Mouse (Mus musculus) forebrain, embryonic 14.5 days (tissue): ENCODE measurements around the gene Rcan1. TPM values are rescaled to one million over a fixed set of nuclear protein-coding genes. Genes with fewer than 3 reads are reported as not detected.
"Not testable (repeated sequence)": the region's sequence is repeated elsewhere in the genome, so short reads cannot be mapped to it uniquely, and the experiment has no call there.

ENCODE experiments used
- ATAC-seq: fragments of 200-750 bp; cut with Nextera tagmentation; 2 replicates; pipeline ENCODE4 v1.8.0; 2017; ENCODE audit warnings: mild to moderate bottlenecking, moderate library complexity
- DNase-seq: peaks from one replicate; pipeline ENCODE4 v3.0.0-alpha.2; 2015; ENCODE audit warnings: low spot score
- H3K27ac ChIP-seq: fragments of 300-500 bp; sonication (generic); 2 replicates; pipeline ENCODE4 v1.5.1; 2014; ENCODE audit warnings: low read depth, mild to moderate bottlenecking, control low read depth, low read length, moderate library complexity
- H3K27me3 ChIP-seq: fragments of 300-500 bp; sonication (generic); replicated peaks from 2 replicates; pipeline ENCODE4 v1.6.1; 2014; ENCODE audit warnings: low read length, control low read depth, mixed read lengths; ENCODE audit not compliant: control insufficient read depth, insufficient read depth
- H3K36me3 ChIP-seq: fragments of 300-500 bp; sonication (generic); 2 replicates; pipeline ENCODE4 v1.6.1; 2014; ENCODE audit warnings: low read length, control low read depth; ENCODE audit not compliant: control insufficient read depth, insufficient read depth
- H3K4me1 ChIP-seq: fragments of 300-500 bp; sonication (generic); 2 replicates; pipeline ENCODE4 v1.6.1; 2014; ENCODE audit warnings: antibody characterized with exemption, low read length, control low read depth; ENCODE audit not compliant: control insufficient read depth, insufficient read depth
- H3K4me2 ChIP-seq: fragments of 300-500 bp; sonication (generic); 2 replicates; pipeline ENCODE4 v1.6.1; 2014; ENCODE audit warnings: mild to moderate bottlenecking, control low read depth, low read length
- H3K4me3 ChIP-seq: fragments of 300-500 bp; sonication (generic); 2 replicates; pipeline ENCODE4 v1.5.1; 2014; ENCODE audit warnings: low read depth, low read length, control low read depth
- H3K9ac ChIP-seq: fragments of 300-500 bp; sonication (generic); 2 replicates; pipeline ENCODE4 v1.6.1; 2014; ENCODE audit warnings: mild to moderate bottlenecking, low read length, control low read depth, moderate library complexity
- H3K9me3 ChIP-seq: fragments of 300-500 bp; sonication (generic); replicated peaks from 2 replicates; pipeline ENCODE4 v1.6.1; 2016; ENCODE audit warnings: low read length, control low read depth, mixed read lengths; ENCODE audit not compliant: control insufficient read depth
- WGBS: fragments of 180-500 bp; shearing (Covaris S2); extraction: QIAGEN DNeasy Blood & Tissue Kit; methylation state at CpG from one replicate; pipeline ENCODE4 v1.1.7; 2014; 5-methylcytosine and 5-hydroxymethylcytosine counted together
- polyA plus RNA-seq: library from polyadenylated mRNA; unstranded; fragments of >200 nt; fragmentation: Nextera tagmentation; extraction: Ambion mirVana; gene quantifications from 2 replicates; pipeline ENCODE4 v1.2.1, GENCODE M21; 2014

The Rcan1 gene
- polyA plus RNA-seq, 1 experiment from 2014 or later, result 46.3 TPM

- Histone ChIP-seq H3K4me3 (no peak overlapping the region), H3K4me1 (no peaks in the 10 kb centered on the region), H3K4me2 (no peak overlapping the region), H3K27ac (no peak overlapping the region), H3K9me3 (no peaks in the 10 kb centered on the region), H3K27me3 (no peaks in the 10 kb centered on the region), H3K36me3 (no peaks in the 10 kb centered on the region), H3K9ac (no peak overlapping the region)
- DNase-seq (no peak), ATAC-seq (no peak)
- WGBS, result 57% methylated on average over 13 of the region's 13 CpGs
Observed at GRCm38 (mm10) chr16:92421147-92421934, 49.3 kb downstream of the Rcan1 start.

- Histone ChIP-seq H3K36me3 (no peaks in the 10 kb centered on the region), H3K9me3 (no peaks in the 10 kb centered on the region), H3K4me1 (no peaks in the 10 kb centered on the region), H3K27me3 (no peaks in the 10 kb centered on the region), H3K4me3 (no peak overlapping the region), H3K27ac (no peak overlapping the region), H3K4me2 (no peak overlapping the region), H3K9ac (no peak overlapping the region)
- 97% methylated on average over 5 of the region's 5 CpGs for WGBS
- no peak for ATAC-seq
- no peak for DNase-seq
Observed at GRCm38 (mm10) chr16:92420641-92421040, 50.0 kb downstream of the Rcan1 start.

- no peak overlapping the region for H3K4me2 ChIP-seq
- WGBS, result 96% methylated on average over 12 of the region's 12 CpGs
- H3K27ac ChIP-seq, result no peak overlapping the region
- no peak for ATAC-seq
- H3K36me3 ChIP-seq, result no peaks in the 10 kb centered on the region
- no peaks in the 10 kb centered on the region for H3K9me3 ChIP-seq
- H3K27me3 ChIP-seq, result no peaks in the 10 kb centered on the region
- H3K9ac ChIP-seq, result no peak overlapping the region
- H3K4me3 ChIP-seq, result no peak overlapping the region
- no peaks in the 10 kb centered on the region for H3K4me1 ChIP-seq
- no peak for DNase-seq
Observed at GRCm38 (mm10) chr16:92419099-92419498, 51.6 kb downstream of the Rcan1 start.

GRCm38 (mm10) chr16:92417267-92417666, 53.4 kb downstream of the Rcan1 start:
- ATAC-seq (no peak), DNase-seq (no peak)
- WGBS, result 99% methylated on average over 2 of the region's 2 CpGs
- Histone ChIP-seq H3K36me3 (no peaks in the 10 kb centered on the region), H3K27ac (no peak overlapping the region), H3K9ac (no peak overlapping the region), H3K4me2 (no peak overlapping the region), H3K4me1 (peaks cover 3% of the 10 kb centered on the region; the same call in 1 of the 2 replicates), H3K4me3 (no peak overlapping the region), H3K27me3 (no peaks in the 10 kb centered on the region), H3K9me3 (no peaks in the 10 kb centered on the region)

GRCm38 (mm10) chr16:92415702-92416118, 55.0 kb downstream of the Rcan1 start:
- DNase-seq, result no peak
- WGBS, result 70% methylated on average over 7 of the region's 7 CpGs
- no peak overlapping the region for H3K4me3 ChIP-seq

GRCm38 (mm10) chr16:92415038-92415437, 55.6 kb downstream of the Rcan1 start:
- H3K36me3 ChIP-seq, H3K27ac ChIP-seq, H3K9ac ChIP-seq, H3K27me3 ChIP-seq, H3K4me2 ChIP-seq, H3K9me3 ChIP-seq, H3K4me1 ChIP-seq, DNase-seq, H3K4me3 ChIP-seq, ATAC-seq: not testable (repeated sequence)
- 47% methylated on average over 6 of the region's 6 CpGs for WGBS

More at GRCm38 (mm10) chr16:92415702-92416118, 55.0 kb downstream of the Rcan1 start:
- no peak overlapping the region for H3K4me2 ChIP-seq
- ATAC-seq, result no peak
- no peaks in the 10 kb centered on the region for H3K36me3 ChIP-seq
- no peak overlapping the region for H3K9ac ChIP-seq
- H3K27me3 ChIP-seq, result no peaks in the 10 kb centered on the region
- peaks cover 4% of the 10 kb centered on the region; the same call in 1 of the 2 replicates for H3K4me1 ChIP-seq
- no peaks in the 10 kb centered on the region for H3K9me3 ChIP-seq
- H3K27ac ChIP-seq, result no peak overlapping the region

GRCm38 (mm10) chr16:92412888-92413287, 57.8 kb downstream of the Rcan1 start:
- Histone ChIP-seq H3K27me3 (no peaks in the 10 kb centered on the region), H3K9ac (0 out of 2 replicates have a peak overlapping the region, but pooled peaks have one; percentile 4), H3K4me1 (peaks cover 4% of the 10 kb centered on the region; the same call in 1 of the 2 replicates), H3K4me2 (no peak overlapping the region), H3K27ac (no peak overlapping the region), H3K9me3 (no peaks in the 10 kb centered on the region), H3K4me3 (no peak overlapping the region), H3K36me3 (no peaks in the 10 kb centered on the region)
- DNase-seq (no peak), ATAC-seq (no peak)
- 12% methylated on average over 7 of the region's 7 CpGs for WGBS

GRCm38 (mm10) chr16:92411981-92412706, 58.5 kb downstream of the Rcan1 start:
- H3K9ac ChIP-seq, result no peak overlapping the region
- ATAC-seq, result peak; percentile 48; the same call in 1 of the 2 replicates
- no peaks in the 10 kb centered on the region for H3K9me3 ChIP-seq
- no peak for DNase-seq
- H3K27me3 ChIP-seq, result no peaks in the 10 kb centered on the region
- no peaks in the 10 kb centered on the region for H3K36me3 ChIP-seq
- no peak overlapping the region for H3K4me3 ChIP-seq
- 74% methylated on average over 19 of the region's 19 CpGs for WGBS
- no peak overlapping the region for H3K4me2 ChIP-seq
- peaks cover 4% of the 10 kb centered on the region; the same call in 1 of the 2 replicates for H3K4me1 ChIP-seq
- no peak overlapping the region for H3K27ac ChIP-seq

- Histone ChIP-seq H3K4me2 (no peak overlapping the region), H3K27ac (no peak overlapping the region), H3K27me3 (no peaks in the 10 kb centered on the region), H3K4me1 (peaks cover 4% of the 10 kb centered on the region; the same call in 1 of the 2 replicates), H3K4me3 (no peak overlapping the region), H3K9ac (no peak overlapping the region), H3K9me3 (no peaks in the 10 kb centered on the region), H3K36me3 (no peaks in the 10 kb centered on the region)
- DNase-seq (no peak), ATAC-seq (no peak)
- WGBS, result 91% methylated on average over 2 of the region's 2 CpGs
Observed at GRCm38 (mm10) chr16:92410344-92410743, 60.3 kb downstream of the Rcan1 start.
